Mouse (Mus musculus) adrenal gland, postnatal 4 days (tissue): ENCODE results near the gene Pacrg. TPM values are rescaled to one million over a fixed set of nuclear protein-coding genes. Genes with fewer than 3 reads are reported as not detected.

Source experiments
- DNase-seq, 2 experiments: peaks; one replicate each; pipeline ENCODE4 v3.0.0; 2021 to 2022; ENCODE audit warnings: low spot score in 2 of 2, mixed read lengths in 2 of 2
- total RNA-seq, 2 experiments: library from RNA; stranded (reverse); gene quantifications; 2 replicates each; pipeline ENCODE4 v1.2.3; 2021

The Pacrg gene
- total RNA-seq, 2 experiments from 2014 or later = 4.2 to 4.4 TPM

GRCm38 (mm10) chr17:10460916-10461315 lies 379.2 kb downstream of the Pacrg start:
- DNase-seq = no peak

- DNase-seq = no peak
Measured at GRCm38 (mm10) chr17:10458743-10459142, 381.4 kb downstream of the Pacrg start.

GRCm38 (mm10) chr17:10456409-10456808 lies 383.7 kb downstream of the Pacrg start:
- DNase-seq = no peak

- no peak for DNase-seq
Measured at GRCm38 (mm10) chr17:10455961-10456360, 384.1 kb downstream of the Pacrg start.

- DNase-seq = no peak
Measured at GRCm38 (mm10) chr17:10454406-10454805, 385.7 kb downstream of the Pacrg start.

GRCm38 (mm10) chr17:10452801-10453200 lies 387.3 kb downstream of the Pacrg start:
- DNase-seq = no peak

- no peak for DNase-seq
Measured at GRCm38 (mm10) chr17:10451306-10452077, 388.6 kb downstream of the Pacrg start.

GRCm38 (mm10) chr17:10449800-10450299 lies 390.3 kb downstream of the Pacrg start:
- no peak for DNase-seq

- no peak for DNase-seq
Measured at GRCm38 (mm10) chr17:10448417-10448816, 391.7 kb downstream of the Pacrg start.

GRCm38 (mm10) chr17:10441501-10442111 lies 398.5 kb downstream of the Pacrg start:
- DNase-seq = no peak

GRCm38 (mm10) chr17:10440961-10441360 lies 399.1 kb downstream of the Pacrg start:
- DNase-seq = no peak

GRCm38 (mm10) chr17:10439815-10440214 lies 400.3 kb downstream of the Pacrg start:
- no peak for DNase-seq

- no peak for DNase-seq
Measured at GRCm38 (mm10) chr17:10434867-10435266, 405.2 kb downstream of the Pacrg start.

GRCm38 (mm10) chr17:10432525-10433180 lies 407.5 kb downstream of the Pacrg start:
- DNase-seq = no peak

GRCm38 (mm10) chr17:10431849-10432524 lies 408.1 kb downstream of the Pacrg start:
- no peak for DNase-seq

- no peak for DNase-seq
Measured at GRCm38 (mm10) chr17:10430831-10431230, 409.3 kb downstream of the Pacrg start.

GRCm38 (mm10) chr17:10429406-10429805 lies 410.7 kb downstream of the Pacrg start:
- no peak for DNase-seq

- DNase-seq = no peak
Measured at GRCm38 (mm10) chr17:10425311-10425710, 414.8 kb downstream of the Pacrg start.

GRCm38 (mm10) chr17:10417558-10418253 lies 422.4 kb downstream of the Pacrg start:
- no peak for DNase-seq

- DNase-seq = no peak
Measured at GRCm38 (mm10) chr17:10416995-10417394, 423.1 kb downstream of the Pacrg start.

- no peak for DNase-seq
Measured at GRCm38 (mm10) chr17:10416101-10416500, 424.0 kb downstream of the Pacrg start.
